Mouse (Mus musculus) hematopoietic stem cell, adult 5-6 weeks (primary cell): ENCODE data around the gene Tcf20. TPM values are rescaled to one million over a fixed set of nuclear protein-coding genes. Genes with fewer than 3 reads are reported as not detected.
A peak's percentile ranks its signal among the peaks of the same experiment; 100 is the strongest.

ENCODE experiments used
- ATAC-seq, 2 experiments: fragments of 125-278 bp in 1 of 2; replicated peaks in 1 of 2; 2 replicates each; pipeline ENCODE4 v1.8.0; 2016 to 2017; ENCODE audit warnings: inconsistent platforms in 2 of 2, mild to moderate bottlenecking in 2 of 2, moderate number of reproducible peaks in 2 of 2, low read depth in 1 of 2, moderate TSS enrichment in 1 of 2; ENCODE audit not compliant: low FRiP score in 2 of 2, poor library complexity in 2 of 2, severe bottlenecking in 2 of 2, insufficient read depth in 1 of 2, low TSS enrichment in 1 of 2
- total RNA-seq: library from RNA; stranded (forward); fragments of 172-1452, 232-1000 nt; gene quantifications from 2 replicates; pipeline ENCODE4 v1.2.3, GENCODE M21; 2017

The Tcf20 gene
- 113 and 129 TPM in 2 replicates for total RNA-seq

GRCm38 (mm10) chr15:82987732-82988112 is at the start of gene Tcf20:
Tcf20 (minus strand) TSS chr15:82987872.
- ATAC-seq, result peak; percentile 94

- no peak for ATAC-seq
Measured at GRCm38 (mm10) chr15:83036900-83037519, 49.3 kb upstream of the Tcf20 start.

GRCm38 (mm10) chr15:83036089-83036488 is 48.4 kb upstream of the Tcf20 start:
- peak; percentile 65 to 67 for ATAC-seq

DNA sequence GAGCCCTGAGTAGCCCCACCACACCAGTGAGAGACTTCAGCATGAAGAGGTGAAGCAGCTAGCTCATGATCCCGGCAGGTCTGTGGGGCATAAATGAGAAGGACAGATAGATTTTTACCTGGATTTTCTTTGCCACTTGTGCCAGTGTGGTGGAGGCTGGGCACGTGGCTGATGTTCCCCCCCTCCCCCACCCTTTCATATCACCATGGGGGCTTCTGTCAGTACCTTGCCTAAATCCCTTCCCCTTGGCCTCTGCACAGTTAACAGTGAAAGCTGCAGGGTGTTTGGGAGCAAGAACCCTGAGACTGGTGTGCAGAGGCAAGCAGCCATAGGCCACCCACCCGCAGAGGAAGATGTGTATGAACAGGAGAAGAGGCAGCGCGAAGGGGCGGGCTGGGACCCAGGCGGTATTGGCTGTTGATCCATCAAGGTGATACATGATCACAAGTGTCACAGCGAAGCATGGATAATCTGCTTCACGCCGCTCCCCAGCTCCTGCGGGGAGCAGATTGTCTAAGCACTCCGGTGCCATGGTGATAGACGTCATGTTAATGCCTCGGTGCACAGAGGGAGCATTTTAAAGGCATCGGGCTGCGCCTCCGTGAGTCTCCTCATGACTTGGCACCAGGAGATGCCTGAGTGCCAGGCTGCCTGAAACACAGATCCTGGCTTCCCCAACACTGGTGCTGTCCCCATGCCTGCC is 46.8 kb upstream of the Tcf20 start:
- ATAC-seq, result no peak

- ATAC-seq, result peak; percentile 62 to 66
Measured at GRCm38 (mm10) chr15:83032981-83033541, 45.4 kb upstream of the Tcf20 start, which contains the start of gene Nfam1. Nfam1 (minus strand) TSS chr15:83033306.

GRCm38 (mm10) chr15:83030884-83031283 is 43.2 kb upstream of the Tcf20 start:
- ATAC-seq, result no peak; a peak in 1 of 4 replicates

DNA sequence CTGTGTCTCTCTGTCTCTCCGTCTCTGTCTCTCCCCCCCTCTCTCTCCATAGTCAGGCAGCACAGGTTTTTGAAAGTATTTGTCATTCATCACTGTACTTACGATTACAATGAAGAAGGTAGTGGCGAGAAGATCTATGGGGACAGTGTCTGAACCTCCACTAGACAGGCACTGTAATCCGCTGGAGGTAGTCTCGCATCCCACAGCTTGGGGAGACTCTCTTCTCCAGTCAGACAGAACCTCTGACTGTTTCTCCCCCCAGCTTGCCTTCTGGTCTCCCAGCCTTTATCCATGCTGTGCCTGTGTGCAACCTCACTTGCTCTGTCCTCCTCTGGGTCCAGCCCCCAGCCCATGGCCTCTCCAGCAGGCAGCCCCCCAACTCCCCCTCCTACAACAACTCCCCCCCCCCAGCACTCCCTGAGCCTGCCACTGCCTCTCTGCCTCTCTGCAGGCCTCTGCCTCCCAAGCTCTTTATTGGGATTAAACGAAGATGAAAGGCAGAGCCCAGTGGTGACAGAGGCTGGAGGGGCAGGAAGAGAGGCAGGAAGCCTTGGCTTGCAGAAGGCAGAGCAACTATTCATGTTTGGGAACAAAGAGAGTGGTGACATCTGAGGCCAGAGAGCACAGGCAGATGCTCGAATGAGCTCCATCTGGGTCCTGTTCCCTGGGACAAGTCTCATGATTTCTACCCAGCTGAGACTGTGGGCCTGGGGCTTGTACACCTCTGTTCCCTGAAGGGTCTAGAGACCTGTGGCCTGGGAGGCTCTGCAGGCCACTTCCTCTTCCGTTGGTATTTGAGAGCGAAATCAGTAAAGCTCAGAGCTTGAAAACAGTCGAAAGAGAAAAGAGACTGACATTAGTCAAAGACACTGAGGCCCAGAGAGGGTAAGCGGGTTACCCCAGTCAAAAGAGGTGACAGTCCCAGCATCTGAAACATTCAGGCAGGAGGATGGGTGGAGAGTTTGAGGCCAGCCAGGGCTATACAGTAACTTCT is 42.4 kb upstream of the Tcf20 start:
- ATAC-seq, result 0 out of 4 replicates have a peak, but pooled peaks of 1 of the 2 experiments have one; percentile 11

GRCm38 (mm10) chr15:83026129-83026528 is 38.5 kb upstream of the Tcf20 start:
- ATAC-seq, result no peak

- no peak for ATAC-seq
Measured at GRCm38 (mm10) chr15:83025041-83025760, 37.5 kb upstream of the Tcf20 start.

DNA sequence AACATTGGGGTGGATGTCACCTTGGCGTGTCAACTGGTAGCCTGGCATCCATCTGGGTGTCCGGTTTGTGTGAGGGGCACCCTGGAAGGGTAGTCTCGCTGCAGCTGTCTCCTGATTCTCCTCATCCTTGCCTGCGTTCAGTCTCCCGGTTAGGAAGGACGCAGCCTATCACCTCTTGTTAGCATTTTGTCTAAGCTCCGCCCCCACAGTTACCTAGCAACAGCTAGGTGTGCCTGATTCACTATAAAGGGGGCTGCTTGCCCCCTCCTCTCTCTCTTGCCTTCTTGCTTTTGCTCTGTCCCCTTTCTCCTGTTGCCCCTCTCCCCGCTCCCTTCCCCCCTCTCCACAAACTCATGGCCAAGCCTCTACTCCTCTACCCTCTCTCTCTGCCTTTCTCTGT is 35.3 kb upstream of the Tcf20 start:
- no peak for ATAC-seq

DNA sequence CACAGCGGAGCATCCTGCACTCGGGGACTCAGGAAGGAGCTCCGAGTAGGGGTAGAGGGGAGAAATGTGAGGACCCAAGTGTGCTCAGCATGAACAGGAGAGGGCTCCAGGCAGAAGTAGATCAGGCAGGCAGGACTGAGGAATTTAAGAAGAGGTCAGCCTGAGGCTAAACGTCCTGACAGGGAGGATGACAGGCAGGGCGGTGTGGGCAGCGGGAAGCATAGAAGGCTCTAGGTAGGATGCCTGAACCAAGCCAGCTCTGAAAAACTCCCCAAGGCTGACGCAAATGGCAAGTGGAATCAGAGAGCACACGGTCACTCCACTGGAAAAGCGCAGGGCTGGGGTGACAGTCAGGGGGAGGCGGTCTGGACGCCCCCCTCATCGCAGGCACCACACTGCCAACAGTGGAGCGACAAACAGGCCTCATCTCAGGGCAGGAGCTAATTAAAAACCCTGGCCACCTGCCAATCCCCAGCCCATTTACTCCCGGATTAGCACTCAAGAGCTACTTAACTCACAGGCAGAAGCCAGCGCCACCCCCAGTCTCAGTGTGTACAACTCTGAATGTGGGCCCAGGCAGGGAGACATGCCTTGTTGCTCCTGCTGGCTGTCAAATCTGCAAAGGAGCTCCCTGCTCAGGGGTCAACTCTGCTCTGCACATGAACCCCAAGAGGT is 23.5 kb upstream of the Tcf20 start:
- no peak for ATAC-seq

DNA sequence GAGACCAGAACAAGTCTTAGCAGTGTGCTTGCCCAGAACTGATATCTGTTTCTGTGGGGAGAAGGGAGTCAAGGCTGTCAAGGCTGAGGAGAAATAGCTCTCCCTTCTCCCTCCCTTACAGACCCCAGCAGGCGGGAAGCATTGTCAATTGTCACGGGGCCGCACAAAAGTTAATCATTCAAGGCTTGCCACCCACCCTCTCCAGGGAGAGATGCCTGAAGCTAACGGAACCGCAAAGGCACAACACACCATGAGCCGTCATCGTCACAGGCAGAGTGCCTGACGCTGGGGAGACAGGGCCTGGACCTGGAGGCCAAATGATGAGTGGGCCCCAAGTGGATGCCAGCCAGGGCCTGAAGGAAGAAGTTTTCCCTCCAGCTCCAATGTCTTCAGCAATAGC is 22.8 kb upstream of the Tcf20 start:
- ATAC-seq, result no peak

DNA sequence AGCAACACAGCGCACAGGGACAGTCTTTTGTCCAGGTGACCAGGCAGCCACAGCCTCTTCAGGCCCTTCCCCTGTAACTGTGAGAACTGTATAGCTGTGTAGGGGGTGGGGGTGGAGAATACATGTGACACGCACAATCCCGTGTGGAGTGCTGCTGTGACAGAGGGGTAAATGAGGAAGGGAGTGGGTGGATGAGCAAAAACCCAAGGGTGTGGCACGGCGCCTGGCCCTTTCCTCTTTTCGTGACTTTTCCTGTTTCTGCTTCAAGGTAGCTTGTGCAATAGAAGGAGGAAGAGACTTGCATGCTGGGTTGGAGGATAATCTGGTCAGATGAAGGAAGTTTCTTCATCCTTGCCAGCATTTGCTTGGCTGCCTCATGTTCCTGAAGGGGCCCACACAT is 21.9 kb upstream of the Tcf20 start:
- ATAC-seq, result peak; percentile 57 to 85; a peak in 2 of 4 replicates

- no peak for ATAC-seq
Measured at GRCm38 (mm10) chr15:83008761-83009423, 21.2 kb upstream of the Tcf20 start.

GRCm38 (mm10) chr15:83007346-83007920 is 19.8 kb upstream of the Tcf20 start:
- ATAC-seq, result no peak
